ENCODE assay signal across 8 mouse cellular contexts in genomic region chr1:58586171-58586997, GRCm38 (mm10). TPM values are rescaled to one million over a fixed set of nuclear protein-coding genes. Genes with fewer than 3 reads are reported as not detected.
A peak's percentile ranks its signal among the peaks of the same experiment; 100 is the strongest.
DNase-seq lines count a peak whose midpoint lies in the region; ATAC-seq and TF ChIP-seq lines count a peak whose summit lies in the region.

Gene Fam126b, minus strand, starts transcription at chr1:58586323.
Gene Ndufb3, plus strand, starts transcription at chr1:58586384.

- H3K36me3 ChIP-seq in heart, embryonic 12.5 days = peaks cover 6% of the 10 kb centered on the region
- peaks cover 2% of the 10 kb centered on the region; the same call in 1 of the 2 replicates for H3K36me3 ChIP-seq in kidney, postnatal 0 days (ENCODE audit: insufficient read depth, low read length)
- H3K36me3 ChIP-seq in liver, embryonic 11.5 days (ENCODE audit: control insufficient read depth, insufficient read depth, low read length) = no peaks in the 10 kb centered on the region
- no peaks in the 10 kb centered on the region for H3K36me3 ChIP-seq in stomach, embryonic 14.5 days (ENCODE audit: control insufficient read depth, insufficient read depth, low read length)

- H3K4me3 ChIP-seq in heart, embryonic 12.5 days = peak within 1 kb of the TSS; percentile 85
- peak within 1 kb of the TSS; percentile 53 for H3K4me3 ChIP-seq in kidney, postnatal 0 days (replicated peaks; ENCODE audit: low read depth, low read length)
- H3K4me3 ChIP-seq in liver, embryonic 11.5 days (ENCODE audit: low read depth, low read length) = peak within 1 kb of the TSS; percentile 85
- H3K4me3 ChIP-seq in stomach, embryonic 14.5 days (ENCODE audit: low read depth, low read length) = peak within 1 kb of the TSS; percentile 89

- no peaks in the 10 kb centered on the region for H3K9me3 ChIP-seq in heart, embryonic 12.5 days (replicated peaks)
- H3K9me3 ChIP-seq in kidney, postnatal 0 days (replicated peaks; ENCODE audit: low read length) = no peaks in the 10 kb centered on the region
- H3K9me3 ChIP-seq in liver, embryonic 11.5 days (ENCODE audit: control insufficient read depth, low read length) = no peaks in the 10 kb centered on the region
- no peaks in the 10 kb centered on the region for H3K9me3 ChIP-seq in stomach, embryonic 14.5 days (ENCODE audit: control insufficient read depth, low read depth, low read length)

- H3K27me3 ChIP-seq in heart, embryonic 12.5 days (replicated peaks) = no peaks in the 10 kb centered on the region
- H3K27me3 ChIP-seq in kidney, postnatal 0 days (ENCODE audit: insufficient read depth, low read length) = no peaks in the 10 kb centered on the region
- H3K27me3 ChIP-seq in liver, embryonic 11.5 days (replicated peaks; ENCODE audit: control insufficient read depth, insufficient read depth, low read length) = no peaks in the 10 kb centered on the region
- no peaks in the 10 kb centered on the region for H3K27me3 ChIP-seq in stomach, embryonic 14.5 days (ENCODE audit: control insufficient read depth, insufficient read depth, low read length)

- H3K27ac ChIP-seq in heart, embryonic 12.5 days (ENCODE audit: poor library complexity, severe bottlenecking) = peak within 1 kb of the TSS; percentile 62; the same call in 1 of the 2 replicates
- peak within 1 kb of the TSS; percentile 80 for H3K27ac ChIP-seq in kidney, postnatal 0 days
- peak within 1 kb of the TSS; percentile 16; the same call in 1 of the 2 replicates for H3K27ac ChIP-seq in liver, embryonic 11.5 days (ENCODE audit: low read depth, low read length)
- peak within 1 kb of the TSS; percentile 74; the same call in 1 of the 2 replicates for H3K27ac ChIP-seq in stomach, embryonic 14.5 days (ENCODE audit: low read length)

- peak within 1 kb of the TSS; percentile 94 for H3K9ac ChIP-seq in heart, embryonic 12.5 days
- peak within 1 kb of the TSS; percentile 86 for H3K9ac ChIP-seq in kidney, postnatal 0 days (ENCODE audit: low read depth, low read length)
- H3K9ac ChIP-seq in liver, embryonic 11.5 days (ENCODE audit: low read depth, low read length) = peak within 1 kb of the TSS; percentile 83
- H3K9ac ChIP-seq in stomach, embryonic 14.5 days (replicated peaks; ENCODE audit: low read depth, low read length) = peak within 1 kb of the TSS; percentile 76

- H3K4me1 ChIP-seq in heart, embryonic 12.5 days (replicated peaks) = peaks cover 8% of the 10 kb centered on the region
- peaks cover 11% of the 10 kb centered on the region; the same call in 1 of the 2 replicates for H3K4me1 ChIP-seq in kidney, postnatal 0 days (replicated peaks; ENCODE audit: insufficient read depth, low read length)
- H3K4me1 ChIP-seq in liver, embryonic 11.5 days (replicated peaks; ENCODE audit: control insufficient read depth, insufficient read depth, low read length) = no peaks in the 10 kb centered on the region; the same call in 1 of the 2 replicates
- H3K4me1 ChIP-seq in stomach, embryonic 14.5 days (ENCODE audit: control insufficient read depth, insufficient read depth, low read length) = peaks cover 5% of the 10 kb centered on the region; the same call in 1 of the 2 replicates

- DNase-seq in B cell, adult 2 months = peak; percentile 90
- peak; percentile 98 for DNase-seq in brain, adult 2 months (ENCODE audit: low read depth, low spot score)
- peak; percentile 93 for DNase-seq in kidney, postnatal 0 days (ENCODE audit: low spot score)
- DNase-seq in liver, embryonic 11.5 days (ENCODE audit: low spot score) = peak; percentile 87
- peak; percentile 94 for DNase-seq in naive thymus-derived CD4-positive, alpha-beta T cell, adult 2 months (ENCODE audit: low read depth)

- peak; percentile 99 for ATAC-seq in erythroblast, adult 5-6 weeks (replicated peaks; ENCODE audit: low FRiP score, poor library complexity, severe bottlenecking)
- peak; percentile 98 for ATAC-seq in heart, embryonic 12.5 days (ENCODE audit: insufficient number of reproducible peaks, low FRiP score)
- ATAC-seq in kidney, postnatal 0 days (replicated peaks; ENCODE audit: low FRiP score, low read depth) = peak; percentile 97
- peak; percentile 98 for ATAC-seq in liver, embryonic 11.5 days (replicated peaks; ENCODE audit: low FRiP score)
- ATAC-seq in stomach, embryonic 14.5 days (ENCODE audit: insufficient number of reproducible peaks, insufficient read depth, low FRiP score, low read depth) = peak; percentile 98

- peak; percentile 7; the same call in 1 of the 2 replicates for TF ChIP-seq CTCF in kidney, postnatal 0 days (IDR thresholded peaks at IDR 0.05; ENCODE audit: low read depth)

- WGBS in heart, embryonic 12.5 days = under 1% methylated on average over 41 of the region's 41 CpGs
- WGBS in kidney, postnatal 0 days = under 1% methylated on average over 41 of the region's 41 CpGs
- WGBS in liver, embryonic 11.5 days = under 1% methylated on average over 41 of the region's 41 CpGs
- under 1% methylated on average over 41 of the region's 41 CpGs for WGBS in stomach, embryonic 14.5 days

- H3K4me2 ChIP-seq in heart, embryonic 12.5 days = peak within 1 kb of the TSS; percentile 92
- peak within 1 kb of the TSS; percentile 91 for H3K4me2 ChIP-seq in kidney, postnatal 0 days (ENCODE audit: low read length)
- H3K4me2 ChIP-seq in liver, embryonic 11.5 days = peak within 1 kb of the TSS; percentile 91
- peak within 1 kb of the TSS; percentile 83 for H3K4me2 ChIP-seq in stomach, embryonic 14.5 days (replicated peaks; ENCODE audit: low read depth, low read length)

RNA-seq across cellular contexts. Expression of gene Fam126b, which starts in this region (rescaled TPM):
- 3.8 and 5.4 TPM in 2 replicates for total RNA-seq in erythroblast, adult 5-6 weeks (2015; ENCODE audit: low replicate concordance)
- 4.7 and 4.9 TPM in 2 replicates for total RNA-seq in erythroblast, adult 5-6 weeks (2017; ENCODE audit: low replicate concordance)
- 4.5 and 4.9 TPM in 2 replicates for polyA plus RNA-seq in heart, embryonic 12.5 days (2016; fragmentation: Nextera tagmentation; extraction: Ambion mirVana)
- polyA plus RNA-seq in kidney, postnatal 0 days (2015; fragmentation: Nextera tagmentation; extraction: Ambion mirVana) = 7.5 and 8.0 TPM in 2 replicates
- polyA plus RNA-seq in liver, embryonic 11.5 days (2014; fragmentation: Nextera tagmentation; extraction: Ambion mirVana) = 6.5 and 7.3 TPM in 2 replicates
- polyA plus RNA-seq in stomach, embryonic 14.5 days (2014; fragmentation: Nextera tagmentation; extraction: Ambion mirVana) = 9.5 and 9.7 TPM in 2 replicates

RNA-seq across cellular contexts. Expression of gene Ndufb3, which starts in this region (rescaled TPM):
- 42.4 and 43.4 TPM in 2 replicates for total RNA-seq in erythroblast, adult 5-6 weeks (2015; ENCODE audit: low replicate concordance)
- total RNA-seq in erythroblast, adult 5-6 weeks (2017; ENCODE audit: low replicate concordance) = 8.7 and 18.5 TPM in 2 replicates
- 220 and 223 TPM in 2 replicates for polyA plus RNA-seq in heart, embryonic 12.5 days (2016; fragmentation: Nextera tagmentation; extraction: Ambion mirVana)
- 264 and 295 TPM in 2 replicates for polyA plus RNA-seq in kidney, postnatal 0 days (2015; fragmentation: Nextera tagmentation; extraction: Ambion mirVana)
- polyA plus RNA-seq in liver, embryonic 11.5 days (2014; fragmentation: Nextera tagmentation; extraction: Ambion mirVana) = 172 and 182 TPM in 2 replicates
- 188 and 191 TPM in 2 replicates for polyA plus RNA-seq in stomach, embryonic 14.5 days (2014; fragmentation: Nextera tagmentation; extraction: Ambion mirVana)

Comparison
In these comparisons a context has a peak if more than half of its experiments do, and no peak if none do; other contexts are left out.
1. Peak in every context shown above with its lines: DNase-seq, ATAC-seq, H3K4me3 ChIP-seq and H3K27ac ChIP-seq.
2. H3K27ac ChIP-seq: peak in every context shown above with its lines; median percentile 80 in kidney, postnatal 0 days; 74 in stomach, embryonic 14.5 days; 62 in heart, embryonic 12.5 days; 16 in liver, embryonic 11.5 days.